Mouse (Mus musculus): ENCODE data around the gene Mpped1.
A peak's percentile ranks its signal among the peaks of the same experiment; 100 is the strongest.

The Mpped1 gene

GRCm38 (mm10) chr15:83779387-83779786 is at the start of gene Mpped1:
Mpped1 (plus strand) TSS chr15:83779467.
- DNase-seq = no peak

DNA sequence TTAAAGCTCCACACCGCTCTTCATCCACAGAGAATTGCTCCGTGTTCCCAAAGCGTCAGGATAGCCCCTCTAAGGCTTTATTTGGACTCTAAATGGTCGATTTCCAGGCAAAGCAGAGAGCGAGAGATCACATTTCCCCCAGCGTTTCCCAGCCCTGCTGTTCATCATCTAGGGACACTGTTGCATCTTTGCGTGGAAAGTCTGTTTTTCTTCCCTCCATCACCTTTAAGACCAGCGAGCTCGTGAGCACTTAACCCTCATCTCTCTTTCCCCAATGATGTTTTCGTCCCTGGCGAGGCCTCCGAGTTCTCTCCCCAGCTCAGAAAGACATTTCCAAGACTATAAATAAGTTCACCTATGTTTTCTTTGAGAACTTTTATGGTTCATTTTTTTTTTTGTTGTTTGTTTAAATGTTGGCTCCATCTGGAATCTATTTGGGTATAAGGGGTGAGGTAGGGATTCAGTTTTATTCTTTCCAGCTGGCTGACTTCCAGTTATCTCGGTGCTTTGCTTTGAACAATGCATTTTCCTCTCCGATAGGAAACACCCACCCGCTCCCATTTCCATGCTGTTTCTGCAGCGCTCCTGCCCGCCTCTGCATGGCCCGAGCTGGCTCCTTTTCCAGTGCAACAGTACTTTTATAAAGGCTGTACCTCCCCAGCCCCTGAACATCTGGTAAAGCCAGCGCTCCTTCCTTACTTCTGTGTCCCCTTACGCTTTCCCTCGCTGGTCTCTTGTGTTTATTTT is 38.4 kb upstream of the Mpped1 start:
- DNase-seq = no peak

DNA sequence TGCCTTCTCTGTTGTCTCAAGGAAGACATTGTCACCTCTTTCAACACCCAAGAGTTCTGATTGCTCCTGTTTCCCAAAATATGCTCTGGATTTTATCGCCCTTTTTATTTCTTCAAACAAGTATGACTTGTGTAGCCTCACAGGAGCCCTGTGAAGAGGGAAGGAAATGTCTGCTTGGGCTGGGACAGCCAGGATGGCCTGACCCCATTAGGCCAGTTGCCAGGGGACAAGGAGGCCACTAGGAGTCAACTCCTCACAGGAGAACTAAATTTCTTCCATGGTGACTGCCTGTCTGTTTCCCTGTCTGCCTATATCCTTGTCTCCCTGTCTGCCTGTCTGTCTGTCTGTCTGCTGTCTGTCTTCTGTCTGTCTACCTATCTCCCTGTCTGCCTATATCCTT is 37.2 kb upstream of the Mpped1 start:
- DNase-seq = no peak

GRCm38 (mm10) chr15:83746311-83746710 is 33.0 kb upstream of the Mpped1 start:
- DNase-seq = no peak

DNA sequence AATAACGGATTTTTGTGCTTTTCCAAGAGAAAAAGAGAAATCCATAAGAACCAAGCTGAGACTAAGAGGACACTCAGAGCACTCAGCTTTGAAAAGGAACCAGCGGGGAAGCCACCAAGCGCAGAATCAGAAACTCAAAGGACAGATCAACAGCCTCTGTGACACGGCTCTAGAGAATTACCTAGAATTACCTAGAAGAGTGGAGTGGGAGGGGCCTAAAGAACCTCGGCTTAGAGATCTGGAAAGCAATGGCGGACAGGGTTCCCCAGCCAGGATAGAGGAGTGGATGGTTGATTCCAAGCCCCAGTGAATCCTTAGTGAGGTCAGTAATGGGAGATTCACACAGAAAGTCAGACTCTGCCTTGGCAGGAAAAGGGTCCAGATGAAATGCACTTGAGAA is 30.3 kb upstream of the Mpped1 start:
- DNase-seq = no peak

DNA sequence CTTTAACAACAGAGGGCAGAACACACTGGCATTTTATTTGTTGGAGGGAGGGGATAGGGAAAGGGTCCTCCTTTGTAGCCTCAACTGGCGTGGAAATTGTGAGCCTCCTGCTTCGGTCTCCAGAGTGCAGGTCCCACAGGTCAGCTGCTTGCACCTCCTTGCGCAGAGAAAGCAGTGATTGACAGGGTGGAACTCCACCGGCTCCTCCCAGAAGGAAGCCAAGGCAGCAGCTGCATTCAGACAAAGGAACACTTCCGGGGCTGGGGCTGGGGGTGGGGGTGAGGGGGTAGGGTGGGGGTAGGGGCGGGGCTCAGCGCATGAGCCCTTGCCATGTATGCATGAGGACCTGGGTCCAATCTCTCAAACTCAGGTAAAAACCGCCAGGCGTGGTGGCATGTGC is 29.8 kb upstream of the Mpped1 start:
- no peak for DNase-seq

GRCm38 (mm10) chr15:83756742-83757141 is 22.5 kb upstream of the Mpped1 start:
- no peak for DNase-seq

- no peak for DNase-seq
Observed at GRCm38 (mm10) chr15:83758958-83759357, 20.3 kb upstream of the Mpped1 start.

DNA sequence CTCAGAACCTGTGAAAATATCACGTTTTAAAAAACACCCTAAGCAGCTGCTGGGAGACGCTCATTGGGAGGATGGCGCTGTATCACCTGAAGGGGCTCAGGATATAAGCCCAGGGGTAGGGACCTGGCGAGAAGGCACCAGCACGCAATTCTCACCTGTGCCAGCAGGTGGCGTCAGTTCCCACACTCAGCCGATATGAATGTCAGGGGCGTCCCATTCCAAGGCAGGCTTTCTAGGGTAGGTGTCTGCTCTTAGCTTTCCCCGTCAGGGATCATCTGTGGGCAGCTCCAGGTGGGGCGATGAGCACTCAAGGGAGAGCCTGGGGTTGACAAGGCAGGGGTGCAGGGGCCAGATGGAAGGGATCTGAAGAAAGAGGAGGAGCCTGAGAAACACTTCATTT is 18.6 kb upstream of the Mpped1 start:
- DNase-seq = no peak

- DNase-seq = no peak
Observed at GRCm38 (mm10) chr15:83761512-83761911, 17.8 kb upstream of the Mpped1 start.

- DNase-seq = no peak
Observed at GRCm38 (mm10) chr15:83765388-83766029, 13.8 kb upstream of the Mpped1 start.

DNA sequence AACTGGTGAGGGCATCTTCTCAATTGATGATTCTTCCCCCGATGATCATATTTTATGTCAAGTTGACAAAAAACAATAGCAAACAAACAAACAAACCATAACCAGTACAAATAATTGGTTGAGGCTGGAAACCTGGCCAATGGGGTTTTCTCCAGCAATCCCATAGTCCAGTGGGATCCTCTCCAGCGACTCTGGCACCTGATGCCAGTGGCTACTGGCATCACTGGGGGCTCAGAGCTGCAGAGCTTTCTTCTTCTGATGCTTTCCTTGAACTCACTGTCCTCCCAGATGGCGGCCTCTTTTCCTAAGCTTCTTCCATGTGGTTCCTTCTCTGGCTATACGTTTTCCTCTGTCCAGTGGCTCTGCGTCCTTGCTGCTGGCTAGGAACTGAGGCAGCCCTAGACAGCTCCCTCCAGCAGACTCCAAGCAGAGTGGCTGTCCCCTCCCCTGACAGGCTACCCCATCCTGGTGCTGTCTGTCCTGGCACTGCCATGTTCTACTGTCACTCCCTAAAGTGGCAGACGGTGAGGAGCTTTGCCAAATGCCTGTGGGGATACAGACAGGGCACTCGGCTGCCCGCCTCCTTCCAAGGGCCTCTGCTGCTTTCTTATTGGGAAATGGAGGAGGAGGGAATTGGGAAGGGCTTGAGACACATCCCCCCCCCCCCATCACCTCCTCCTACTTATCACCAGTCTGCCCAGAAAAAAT is 7.8 kb upstream of the Mpped1 start:
- DNase-seq = peak; percentile 75

- DNase-seq = peak; percentile 30
Observed at GRCm38 (mm10) chr15:83772460-83772859, 6.8 kb upstream of the Mpped1 start.

DNA sequence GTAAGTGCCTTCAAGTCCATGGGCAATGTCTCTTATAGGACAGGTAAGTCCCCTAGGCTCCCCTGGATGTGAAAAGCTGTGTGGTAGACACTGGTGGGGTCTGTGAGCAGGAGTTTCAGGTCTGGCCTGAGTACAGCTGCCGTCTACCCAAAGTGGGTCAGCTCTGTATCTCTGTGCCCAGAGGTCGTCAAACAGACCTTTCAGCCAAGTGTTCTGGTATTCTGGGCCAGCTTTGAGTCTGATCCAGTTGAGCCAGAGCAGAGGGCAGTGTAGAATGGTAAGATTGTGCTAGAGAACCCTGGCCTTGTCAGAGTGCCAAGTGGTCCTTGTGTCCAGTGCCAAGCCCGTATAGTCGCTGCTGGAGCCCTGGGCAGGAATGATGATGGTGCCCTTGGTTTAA is 6.3 kb upstream of the Mpped1 start:
- DNase-seq = peak; percentile 16

GRCm38 (mm10) chr15:83774922-83775321 is 4.3 kb upstream of the Mpped1 start:
- no peak for DNase-seq

- DNase-seq = no peak
Observed at GRCm38 (mm10) chr15:83776265-83777000, 2.8 kb upstream of the Mpped1 start.

- no peak for DNase-seq
Observed at GRCm38 (mm10) chr15:83777476-83777875, 1.8 kb upstream of the Mpped1 start.

- DNase-seq = no peak
Observed at GRCm38 (mm10) chr15:83779855-83780740, 831 bp downstream of the Mpped1 start.

GRCm38 (mm10) chr15:83781304-83781703 is 2.0 kb downstream of the Mpped1 start:
- no peak for DNase-seq

- DNase-seq = no peak
Observed at GRCm38 (mm10) chr15:83782284-83782683, 3.0 kb downstream of the Mpped1 start.

DNA sequence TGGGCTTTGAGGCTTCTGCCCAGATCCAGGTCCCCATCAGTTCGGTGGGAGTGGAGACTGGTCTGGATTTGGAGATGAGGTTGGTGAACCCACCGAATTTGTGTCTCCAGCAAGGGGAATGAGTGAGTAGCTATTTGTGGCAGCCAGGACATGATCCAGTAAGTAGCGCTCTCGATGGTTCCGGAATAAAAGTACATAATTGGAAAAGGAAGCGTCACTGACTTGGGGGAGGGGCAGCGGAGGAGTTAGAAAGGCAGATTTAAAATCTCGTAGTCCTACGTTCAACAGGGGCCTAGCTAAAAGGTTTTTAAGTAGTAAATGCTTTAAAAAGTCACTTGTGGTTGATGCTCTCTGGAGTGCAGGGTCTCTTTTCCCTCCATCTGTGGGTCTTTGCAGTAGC is 5.5 kb downstream of the Mpped1 start:
- no peak for DNase-seq

- DNase-seq = peak; percentile 21
Observed at GRCm38 (mm10) chr15:83789046-83789445, 9.8 kb downstream of the Mpped1 start.
